Mouse (Mus musculus): ENCODE measurements around the gene Hoxd8. TPM values are rescaled to one million over a fixed set of nuclear protein-coding genes. Genes with fewer than 3 reads are reported as not detected.
A peak's percentile ranks its signal among the peaks of the same experiment; 100 is the strongest.

Gene Hoxd8
- polyA plus RNA-seq, 1 experiment from 2014 or later, result 0.14 TPM

DNA sequence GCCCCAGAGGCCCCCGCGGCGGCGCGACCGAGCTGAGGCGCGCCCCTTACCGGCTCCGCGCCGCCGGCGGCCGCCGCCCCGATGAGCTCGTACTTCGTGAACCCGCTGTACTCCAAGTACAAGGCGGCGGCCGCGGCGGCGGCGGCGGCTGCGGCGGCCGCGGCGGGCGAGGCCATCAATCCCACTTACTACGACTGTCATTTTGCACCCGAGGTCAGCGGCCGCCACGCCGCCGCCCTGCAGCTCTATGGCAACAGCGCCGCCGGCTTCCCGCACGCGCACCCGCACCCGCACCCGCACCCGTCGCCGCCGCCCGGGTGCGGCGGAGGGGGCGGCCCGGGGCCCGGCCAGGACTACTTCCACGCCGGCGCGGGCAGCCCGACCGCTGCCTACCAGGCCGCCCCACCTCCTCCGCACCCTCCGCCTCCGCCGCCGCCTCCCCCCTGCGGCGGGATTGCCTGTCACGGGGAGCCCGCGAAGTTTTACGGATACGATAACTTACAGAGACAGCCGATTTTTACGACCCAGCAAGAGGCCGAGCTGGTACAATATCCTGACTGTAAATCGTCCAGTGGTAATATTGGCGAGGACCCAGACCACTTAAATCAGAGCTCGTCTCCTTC, 1.2 kb downstream of the Hoxd8 start:
- H3K9ac ChIP-seq, result peak overlapping the region; percentile 49; the same call in 1 of the 2 replicates
- ATAC-seq (ENCODE audit: low FRiP score), result peak; percentile 19; the same call in 1 of the 2 replicates
- WGBS, result 1% methylated on average over 62 of the region's 85 CpGs
- H3K4me1 ChIP-seq, result peaks cover 11% of the 10 kb centered on the region
- H3K4me2 ChIP-seq (replicated peaks), result peak overlapping the region; percentile 60
- H3K4me3 ChIP-seq, result peak overlapping the region; percentile 36
- no peaks in the 10 kb centered on the region for H3K9me3 ChIP-seq (replicated peaks)
- H3K27me3 ChIP-seq, result peaks cover 89% of the 10 kb centered on the region
- H3K36me3 ChIP-seq, result no peaks in the 10 kb centered on the region
- H3K27ac ChIP-seq, result no peak overlapping the region

GRCm38 (mm10) chr2:74706393-74706960, 2.1 kb downstream of the Hoxd8 start:
- Histone ChIP-seq H3K4me1 (peaks cover 11% of the 10 kb centered on the region), H3K27ac (no peak overlapping the region), H3K9ac (no peak overlapping the region), H3K4me2 (replicated peaks) (no peak overlapping the region), H3K36me3 (no peaks in the 10 kb centered on the region), H3K27me3 (peaks cover 89% of the 10 kb centered on the region), H3K4me3 (no peak overlapping the region), H3K9me3 (replicated peaks) (no peaks in the 10 kb centered on the region)
- ATAC-seq (ENCODE audit: low FRiP score), result no peak
- WGBS, result 2% methylated on average over 13 of the region's 13 CpGs

DNA sequence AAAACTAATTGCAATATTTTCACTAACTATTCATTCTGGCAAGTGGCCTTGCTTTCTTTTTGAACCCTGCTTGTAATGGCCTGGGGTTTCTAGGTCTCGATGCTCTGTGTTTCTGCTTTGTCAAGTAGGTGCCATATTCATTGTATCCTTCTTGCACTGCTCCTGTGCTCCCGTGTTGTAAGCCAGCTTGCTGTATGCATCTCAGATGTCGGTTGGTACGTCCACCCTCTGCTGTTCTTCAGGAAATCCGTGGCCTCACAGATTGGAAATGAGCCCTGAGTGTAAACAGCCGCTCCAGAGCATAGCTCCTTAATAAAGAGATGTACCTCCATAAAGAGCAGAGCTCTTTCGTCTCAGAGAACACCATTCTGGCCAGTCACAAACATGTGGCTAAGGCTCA, 3.2 kb downstream of the Hoxd8 start:
- H3K4me2 ChIP-seq (replicated peaks), result no peak overlapping the region
- H3K9ac ChIP-seq, result no peak overlapping the region
- peaks cover 18% of the 10 kb centered on the region for H3K4me1 ChIP-seq
- no peaks in the 10 kb centered on the region for H3K9me3 ChIP-seq (replicated peaks)
- no peaks in the 10 kb centered on the region for H3K36me3 ChIP-seq
- H3K4me3 ChIP-seq, result no peak overlapping the region
- 6% methylated on average over 7 of the region's 7 CpGs for WGBS
- H3K27me3 ChIP-seq, result peaks cover 91% of the 10 kb centered on the region
- H3K27ac ChIP-seq, result no peak overlapping the region
- no peak for ATAC-seq (ENCODE audit: low FRiP score)

DNA sequence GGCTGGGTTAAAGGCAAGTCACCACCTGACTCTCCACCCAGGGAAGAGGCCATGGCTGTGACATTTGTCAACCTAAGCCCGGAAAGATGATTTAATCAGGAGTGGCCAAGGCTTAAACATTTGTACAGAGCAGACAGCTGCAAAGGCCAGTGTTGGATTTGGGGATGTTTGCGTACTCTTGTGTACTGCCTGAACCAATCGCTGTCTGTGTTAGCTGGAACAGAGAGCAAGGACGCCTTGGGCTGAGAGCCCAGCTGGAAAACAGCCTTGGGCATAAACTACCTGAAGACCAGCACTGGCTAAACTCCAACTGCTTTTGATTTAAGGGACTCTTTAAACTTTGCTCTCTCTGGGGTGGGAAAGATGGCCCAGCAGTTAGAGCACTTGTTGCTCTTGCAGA, 4.3 kb downstream of the Hoxd8 start:
- 7% methylated on average over 4 of the region's 4 CpGs for WGBS
- H3K4me2 ChIP-seq (replicated peaks), result no peak overlapping the region
- no peak overlapping the region for H3K27ac ChIP-seq
- ATAC-seq (ENCODE audit: low FRiP score), result no peak
- no peaks in the 10 kb centered on the region for H3K36me3 ChIP-seq
- H3K4me3 ChIP-seq, result no peak overlapping the region
- no peak overlapping the region for H3K9ac ChIP-seq
- H3K27me3 ChIP-seq, result peaks cover 92% of the 10 kb centered on the region
- no peaks in the 10 kb centered on the region for H3K9me3 ChIP-seq (replicated peaks)
- H3K4me1 ChIP-seq, result peaks cover 18% of the 10 kb centered on the region

DNA sequence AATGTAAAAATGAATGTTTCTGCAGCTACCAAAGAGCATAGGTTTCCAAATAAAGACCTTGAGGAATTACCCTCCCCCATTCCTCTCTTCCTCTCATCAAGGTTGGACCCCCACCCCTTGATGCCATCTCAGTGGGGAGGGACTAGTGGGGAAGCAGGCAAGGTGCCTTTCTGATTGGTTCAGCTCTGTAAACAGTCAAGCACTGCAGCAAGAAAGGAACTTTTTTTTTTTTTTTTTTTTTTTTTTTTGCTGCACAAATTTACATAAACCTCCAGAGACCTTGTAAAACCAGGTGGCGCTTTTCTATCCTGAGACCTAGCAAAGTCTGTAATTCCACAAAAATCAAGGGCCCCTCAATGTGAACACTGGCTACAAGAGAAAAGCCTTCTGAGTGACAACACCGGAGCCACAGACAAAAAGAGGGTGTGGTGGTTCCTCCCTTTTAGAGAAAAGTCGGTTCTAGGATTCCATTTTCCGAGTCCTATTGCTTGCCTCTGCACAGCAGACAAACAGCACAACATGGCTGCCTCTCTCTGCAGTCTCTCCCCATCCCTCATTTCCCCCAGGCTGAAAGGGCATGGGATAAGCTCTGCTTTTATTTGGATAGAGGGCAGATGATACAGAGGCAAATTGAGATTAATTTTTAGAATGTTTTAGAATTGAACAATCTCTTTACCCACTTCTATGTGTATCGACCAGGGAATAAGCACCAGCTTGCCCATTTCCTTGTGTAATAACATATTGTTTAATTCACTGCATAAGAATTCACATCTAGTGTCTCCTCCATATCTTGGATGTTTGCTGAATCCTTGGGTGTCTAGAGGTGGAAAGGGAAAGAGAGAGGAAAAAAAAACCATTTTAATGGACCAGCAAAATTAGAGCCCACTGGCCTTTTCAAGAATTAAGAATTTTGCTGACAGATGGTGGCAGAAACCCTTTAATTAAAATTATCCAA, 5.3 kb downstream of the Hoxd8 start:
- H3K9ac ChIP-seq, result no peak overlapping the region
- H3K36me3 ChIP-seq, result no peaks in the 10 kb centered on the region
- no peak overlapping the region for H3K4me3 ChIP-seq
- whole genome bisulfite sequencing, result 6% methylated on average over 5 of the region's 5 CpGs
- no peak overlapping the region for H3K4me2 ChIP-seq (replicated peaks)
- no peaks in the 10 kb centered on the region for H3K9me3 ChIP-seq (replicated peaks)
- peaks cover 16% of the 10 kb centered on the region for H3K4me1 ChIP-seq
- peaks cover 90% of the 10 kb centered on the region for H3K27me3 ChIP-seq
- H3K27ac ChIP-seq, result no peak overlapping the region
- ATAC-seq (ENCODE audit: low FRiP score), result no peak

- H3K9me3 ChIP-seq (replicated peaks), result no peaks in the 10 kb centered on the region
- under 1% methylated on average over 16 of the region's 16 CpGs for WGBS
- no peak overlapping the region for H3K4me3 ChIP-seq
- no peak overlapping the region for H3K9ac ChIP-seq
- no peak overlapping the region for H3K27ac ChIP-seq
- ATAC-seq (ENCODE audit: low FRiP score), result no peak
- no peaks in the 10 kb centered on the region for H3K36me3 ChIP-seq
- peaks cover 11% of the 10 kb centered on the region for H3K4me1 ChIP-seq
- peaks cover 96% of the 10 kb centered on the region for H3K27me3 ChIP-seq
- no peak overlapping the region for H3K4me2 ChIP-seq (replicated peaks)
These were observed 6.6 kb downstream of the Hoxd8 start for GRCm38 (mm10) chr2:74710929-74711543.

DNA sequence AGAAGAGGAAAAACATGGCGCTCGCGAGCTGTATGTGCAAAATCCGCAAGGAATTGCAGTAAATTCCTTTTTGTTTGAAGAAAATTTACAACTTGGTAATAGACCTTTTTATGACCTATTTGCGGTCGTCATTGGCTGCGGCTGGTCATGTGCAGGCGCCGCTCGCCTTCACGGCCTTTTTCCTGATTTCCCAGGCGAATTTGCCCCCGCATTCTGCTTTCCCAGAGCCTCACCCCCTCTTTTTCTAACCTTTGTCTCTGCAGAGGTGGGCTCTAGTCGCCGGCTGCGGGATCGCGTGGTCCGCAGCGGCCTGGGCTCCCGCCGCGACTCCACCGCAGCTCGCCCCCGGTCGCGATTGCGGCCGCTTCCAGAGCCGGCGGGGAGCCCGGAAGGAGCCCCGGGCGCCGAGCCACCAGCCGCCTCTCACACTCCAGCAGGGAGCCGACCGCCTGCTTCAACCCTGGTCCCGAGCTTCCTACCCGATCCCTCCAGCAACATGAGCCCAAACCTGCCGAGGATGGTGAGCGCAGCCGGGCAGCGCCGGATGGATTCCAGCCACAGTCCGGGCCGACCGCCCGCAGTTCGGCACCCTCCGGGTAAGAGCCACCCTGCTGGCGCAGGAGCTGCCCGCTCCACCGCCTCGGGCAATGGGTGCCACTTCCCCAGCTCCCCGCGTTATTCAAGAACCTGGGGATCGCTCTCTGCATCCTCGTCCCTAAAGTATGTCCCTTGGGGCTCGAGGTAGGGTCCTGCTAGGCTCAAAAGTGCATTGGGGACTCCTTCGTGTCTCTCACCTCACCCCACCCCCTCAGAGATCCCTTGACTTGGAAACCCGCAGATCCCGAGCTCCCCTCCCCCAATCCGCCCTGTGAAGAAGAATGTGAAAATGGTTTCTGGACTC, 7.6 kb downstream of the Hoxd8 start, which contains the start of the genes Hoxd3 and Hoxd4:
TSS of gene Hoxd3 (plus strand) at position 207 of the 901 bp plus-strand sequence.
TSS of gene Hoxd4 (plus strand) at position 209 of the 901 bp plus-strand sequence.
- H3K36me3 ChIP-seq, result no peaks in the 10 kb centered on the region
- peak within 1 kb of the TSS; percentile 43; the same call in 1 of the 2 replicates for H3K9ac ChIP-seq
- H3K9me3 ChIP-seq (replicated peaks), result no peaks in the 10 kb centered on the region
- peak within 1 kb of the TSS; percentile 42 for H3K4me2 ChIP-seq (replicated peaks)
- under 1% methylated on average over 65 of the region's 65 CpGs for WGBS
- H3K4me1 ChIP-seq, result peaks cover 11% of the 10 kb centered on the region
- H3K27ac ChIP-seq, result 0 out of 2 replicates have a peak within 1 kb of the TSS, but pooled peaks have one; percentile 17
- H3K4me3 ChIP-seq, result peak within 1 kb of the TSS; percentile 23
- H3K27me3 ChIP-seq, result peaks cover 96% of the 10 kb centered on the region
- no peak for ATAC-seq (ENCODE audit: low FRiP score)

- 4% methylated on average over 19 of the region's 19 CpGs for WGBS
- Histone ChIP-seq H3K27me3 (peaks cover 98% of the 10 kb centered on the region), H3K4me2 (replicated peaks) (no peak overlapping the region), H3K36me3 (no peaks in the 10 kb centered on the region), H3K9ac (no peak overlapping the region), H3K4me3 (no peak overlapping the region), H3K4me1 (peaks cover 11% of the 10 kb centered on the region), H3K27ac (no peak overlapping the region), H3K9me3 (replicated peaks) (no peaks in the 10 kb centered on the region)
- ATAC-seq (ENCODE audit: low FRiP score), result no peak
These were observed 9.1 kb downstream of the Hoxd8 start for GRCm38 (mm10) chr2:74713239-74714150.

DNA sequence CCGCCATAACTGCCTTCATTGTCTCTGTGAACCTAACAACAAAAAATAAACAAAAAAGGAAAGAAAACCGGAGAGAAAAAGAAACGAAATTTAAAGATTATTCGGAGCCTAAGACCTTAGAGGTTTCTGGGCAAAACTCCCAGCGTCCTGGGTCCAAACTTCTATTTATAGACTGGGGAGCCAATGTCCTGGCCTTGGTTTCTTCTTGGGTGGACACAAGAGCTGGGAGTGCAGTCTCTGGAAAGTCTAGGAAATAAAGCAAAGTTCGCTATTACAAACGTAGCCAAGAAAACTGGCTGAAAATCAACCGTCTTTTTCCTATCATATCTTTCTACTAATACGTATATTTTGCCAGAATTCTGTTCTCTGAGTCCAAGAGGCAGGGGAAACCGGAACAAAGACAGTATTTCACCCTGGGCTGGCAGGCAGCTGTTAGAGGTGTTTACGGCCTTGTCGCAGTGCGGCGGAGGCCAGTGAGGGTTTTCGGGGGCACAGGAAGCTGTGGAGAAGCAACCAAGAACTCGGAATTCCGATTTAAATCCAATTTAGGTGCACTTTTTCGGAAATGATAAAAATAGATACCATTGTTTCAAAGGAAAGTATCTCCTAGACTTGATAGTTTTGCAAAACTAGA, 9.9 kb downstream of the Hoxd8 start:
- H3K9ac ChIP-seq, result no peak overlapping the region
- no peaks in the 10 kb centered on the region for H3K36me3 ChIP-seq
- no peak overlapping the region for H3K4me3 ChIP-seq
- no peak overlapping the region for H3K27ac ChIP-seq
- ATAC-seq (ENCODE audit: low FRiP score), result no peak
- H3K4me1 ChIP-seq, result peaks cover 11% of the 10 kb centered on the region
- H3K9me3 ChIP-seq (replicated peaks), result no peaks in the 10 kb centered on the region
- H3K4me2 ChIP-seq (replicated peaks), result no peak overlapping the region
- H3K27me3 ChIP-seq, result peaks cover 98% of the 10 kb centered on the region
- WGBS, result 3% methylated on average over 18 of the region's 18 CpGs

- WGBS, result 1% methylated on average over 14 of the region's 14 CpGs
- Histone ChIP-seq H3K9ac (no peak overlapping the region), H3K4me1 (peaks cover 11% of the 10 kb centered on the region), H3K4me2 (replicated peaks) (no peak overlapping the region), H3K27ac (no peak overlapping the region), H3K9me3 (replicated peaks) (no peaks in the 10 kb centered on the region), H3K4me3 (no peak overlapping the region), H3K27me3 (peaks cover 98% of the 10 kb centered on the region), H3K36me3 (no peaks in the 10 kb centered on the region)
- ATAC-seq (ENCODE audit: low FRiP score), result no peak
These were observed 10.5 kb downstream of the Hoxd8 start for GRCm38 (mm10) chr2:74714881-74715280.

Measured in hindbrain, embryonic 12.5 days (tissue).